Mouse (Mus musculus): ENCODE data around the gene Rad23b.
"Not testable (repeated sequence)": the region's sequence is repeated elsewhere in the genome, so short reads cannot be mapped to it uniquely, and the experiment has no call there.

Gene Rad23b

DNA sequence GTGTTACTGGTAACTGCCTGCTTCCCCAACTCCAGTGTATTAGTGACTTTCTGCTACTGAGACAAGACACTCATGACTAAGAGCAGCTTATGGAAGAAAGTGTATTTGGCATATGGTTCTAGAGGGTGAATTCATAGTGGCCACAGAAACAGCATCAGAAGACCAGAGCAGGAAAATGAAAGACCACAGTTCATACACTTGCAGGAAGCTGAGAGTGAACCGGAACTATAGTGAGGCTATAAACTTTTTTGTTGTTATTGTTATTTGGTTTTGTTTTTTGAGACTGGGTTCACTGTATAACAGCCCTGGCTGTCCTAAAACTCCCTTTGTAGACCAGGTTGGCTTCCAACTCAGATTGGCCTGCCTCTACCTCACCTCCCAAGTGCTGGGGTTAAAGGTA lies 6.0 kb downstream of the Rad23b start:
- DNase-seq (ENCODE audit: low read depth, low spot score), result no peak

DNA sequence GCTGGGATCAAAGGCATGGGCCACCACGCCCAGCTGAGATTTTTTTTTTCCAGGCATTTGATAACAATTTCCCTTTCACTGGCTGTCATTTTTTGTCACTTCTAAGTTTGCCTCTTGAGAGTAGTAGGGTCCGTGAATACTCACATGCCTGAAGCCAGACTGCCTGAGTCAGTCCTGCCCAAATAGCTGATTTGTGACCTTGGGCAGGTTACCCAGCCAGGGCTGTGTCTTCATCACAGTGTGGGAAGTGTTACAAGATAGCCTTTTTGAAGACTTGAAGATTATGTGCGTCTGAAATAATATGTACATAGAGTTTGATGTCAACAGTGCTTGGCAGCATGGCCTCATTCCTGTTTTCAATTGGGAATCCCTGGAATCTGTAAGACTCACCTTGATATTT lies 6.9 kb downstream of the Rad23b start:
- DNase-seq (ENCODE audit: low read depth, low spot score), result no peak

DNA sequence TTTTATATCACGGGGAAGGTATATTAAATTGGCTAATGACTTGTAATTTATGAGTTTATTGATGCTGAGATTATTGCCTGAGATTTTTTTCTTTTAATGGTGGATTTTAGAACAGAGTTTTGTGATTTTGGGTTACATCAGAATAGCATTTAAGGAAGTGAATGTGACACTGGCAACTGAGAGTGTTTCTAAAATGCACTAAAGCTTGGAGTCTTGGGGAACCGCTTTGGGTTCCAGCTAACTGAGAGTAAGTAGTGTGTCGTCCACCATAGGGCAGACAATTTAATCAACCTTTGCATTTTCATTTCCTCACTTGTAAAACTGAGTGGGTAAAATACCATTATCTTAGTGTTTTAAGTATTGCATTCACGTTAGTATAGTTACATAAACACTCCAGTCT lies 14.0 kb downstream of the Rad23b start:
- DNase-seq (ENCODE audit: low read depth, low spot score), result no peak

DNA sequence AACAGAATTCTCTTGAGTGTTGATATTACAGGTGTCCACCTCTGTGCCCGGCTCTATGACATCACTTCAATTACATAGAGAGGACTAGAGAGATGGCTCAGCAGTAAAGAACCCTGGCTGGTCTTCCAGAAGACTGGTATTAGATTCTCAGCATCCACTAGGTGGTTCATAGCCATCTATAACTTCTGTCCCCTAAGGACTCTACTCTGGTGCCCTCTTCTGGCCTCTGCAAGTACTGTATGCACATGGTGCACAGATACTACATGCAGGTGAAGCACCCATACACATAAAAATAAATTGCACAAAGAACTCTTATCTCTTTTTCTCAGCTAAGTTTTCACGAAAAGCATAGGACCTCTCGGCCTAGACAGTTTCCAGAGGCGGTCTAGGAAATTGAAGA lies 14.5 kb downstream of the Rad23b start:
- DNase-seq (ENCODE audit: low read depth, low spot score), result no peak

DNA sequence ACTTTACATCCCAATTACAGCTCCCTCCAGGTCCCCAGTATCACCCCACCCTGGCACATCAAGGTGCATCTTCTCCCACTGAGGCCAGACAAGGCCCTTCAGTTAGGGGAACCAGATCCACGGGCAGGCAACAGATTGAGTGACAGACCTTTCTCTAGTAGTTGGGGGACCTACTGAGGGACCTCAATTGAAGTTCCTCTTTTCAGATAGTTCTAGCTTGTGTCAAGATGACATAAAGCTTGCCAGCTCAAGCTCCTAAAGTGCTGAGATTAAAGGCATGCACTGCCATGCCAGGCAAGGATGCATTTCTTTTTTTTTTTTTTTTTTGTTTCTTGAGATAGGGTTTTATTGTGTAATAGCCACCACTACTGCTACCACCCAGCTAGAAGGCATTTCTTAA lies 16.2 kb downstream of the Rad23b start:
- DNase-seq (ENCODE audit: low read depth, low spot score), result no peak

DNA sequence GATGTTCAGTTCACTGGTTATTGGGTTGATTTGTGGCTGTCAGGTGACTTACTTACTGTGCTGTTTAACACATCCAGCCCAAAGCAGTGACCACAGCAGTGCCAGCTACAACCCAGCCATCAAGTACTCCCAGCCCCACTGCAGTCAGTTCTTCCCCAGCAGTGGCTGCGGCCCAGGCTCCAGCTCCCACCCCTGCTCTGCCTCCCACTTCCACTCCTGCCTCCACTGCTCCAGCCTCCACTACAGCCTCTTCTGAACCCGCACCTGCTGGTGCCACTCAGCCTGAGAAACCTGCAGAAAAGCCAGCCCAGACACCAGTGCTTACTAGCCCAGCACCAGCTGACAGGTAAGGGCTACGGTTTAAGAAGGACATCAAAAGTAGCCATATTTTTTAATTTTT lies 20.3 kb downstream of the Rad23b start:
- no peak for DNase-seq (ENCODE audit: low read depth, low spot score)

DNA sequence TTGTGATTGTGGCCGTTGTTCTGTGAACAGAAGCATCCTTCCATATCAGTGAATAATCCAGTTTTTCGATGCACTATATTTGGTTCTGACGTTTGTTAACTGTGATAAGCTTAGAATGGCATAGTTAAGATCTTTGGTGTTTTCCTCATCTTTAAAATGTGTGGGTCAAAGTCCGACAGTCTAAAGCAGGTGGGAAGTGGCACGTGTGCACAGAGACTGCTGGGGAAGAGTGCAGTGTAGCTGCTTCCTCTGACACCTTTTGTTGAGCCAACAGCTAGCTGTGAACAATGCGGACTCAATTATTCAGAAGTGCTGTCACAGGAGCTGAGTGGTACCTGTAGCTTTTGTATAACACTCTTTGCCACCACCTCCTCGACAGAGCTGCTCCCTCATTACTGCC lies 21.5 kb downstream of the Rad23b start:
- no peak for DNase-seq (ENCODE audit: low read depth, low spot score)

DNA sequence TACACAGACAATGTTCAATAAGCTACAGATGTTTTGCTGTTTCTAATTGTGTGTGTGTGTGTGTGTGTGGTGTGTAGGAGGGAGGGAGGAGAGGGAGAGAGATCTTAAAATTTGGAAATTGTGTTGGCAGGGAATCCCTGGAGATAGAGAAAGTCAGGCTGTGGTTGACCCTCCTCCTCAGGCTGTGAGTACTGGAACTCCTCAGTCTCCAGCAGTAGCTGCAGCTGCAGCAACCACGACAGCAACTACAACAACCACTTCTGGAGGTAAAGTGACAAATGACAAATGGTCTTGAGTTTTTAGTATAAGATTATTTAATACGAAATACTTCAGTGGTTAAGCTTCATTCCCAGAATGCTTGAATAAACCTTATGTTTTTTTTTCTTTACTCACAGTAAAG lies 32.5 kb downstream of the Rad23b start:
- no peak for DNase-seq (ENCODE audit: low read depth, low spot score)

DNA sequence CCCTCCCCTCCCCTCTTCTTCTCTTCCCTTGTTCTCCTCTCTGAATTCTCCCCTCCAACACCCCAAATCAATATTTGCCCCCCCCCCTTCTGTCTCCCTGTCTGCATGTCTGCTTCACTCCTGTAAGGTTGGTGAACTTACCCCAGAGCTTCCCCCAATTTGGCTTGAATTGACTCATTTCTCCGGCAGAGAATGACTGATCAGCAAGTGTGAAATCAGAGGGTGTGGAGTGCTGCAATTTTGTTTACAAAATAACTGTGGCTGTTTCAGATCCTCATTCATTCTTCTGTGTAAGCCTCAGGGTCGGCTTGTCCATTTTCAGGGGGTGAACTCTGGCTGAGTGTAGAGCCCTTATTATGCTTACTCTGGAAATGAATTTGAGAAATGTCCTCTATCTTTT lies 36.9 kb downstream of the Rad23b start:
- DNase-seq (ENCODE audit: low read depth, low spot score), result no peak

DNA sequence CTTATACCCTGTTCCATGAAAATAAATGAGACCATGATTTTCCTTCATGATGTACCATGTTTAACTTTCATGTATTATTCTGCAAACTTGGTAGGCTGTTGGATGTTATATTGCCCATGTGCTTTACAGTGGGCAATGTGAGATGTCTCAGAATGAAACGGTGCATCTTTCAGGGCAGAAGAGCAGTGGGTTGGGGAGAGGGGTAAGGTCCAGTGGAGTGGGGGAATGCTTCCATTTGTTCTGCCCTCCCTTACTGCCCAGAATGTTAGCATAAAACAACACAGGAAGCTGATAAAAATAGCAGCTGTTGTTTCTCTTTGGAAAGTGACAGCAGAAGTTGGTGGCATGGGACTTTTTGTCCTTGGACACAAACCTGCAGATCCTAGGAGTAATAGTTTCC lies 41.6 kb downstream of the Rad23b start:
- DNase-seq (ENCODE audit: low read depth, low spot score), result no peak

DNA sequence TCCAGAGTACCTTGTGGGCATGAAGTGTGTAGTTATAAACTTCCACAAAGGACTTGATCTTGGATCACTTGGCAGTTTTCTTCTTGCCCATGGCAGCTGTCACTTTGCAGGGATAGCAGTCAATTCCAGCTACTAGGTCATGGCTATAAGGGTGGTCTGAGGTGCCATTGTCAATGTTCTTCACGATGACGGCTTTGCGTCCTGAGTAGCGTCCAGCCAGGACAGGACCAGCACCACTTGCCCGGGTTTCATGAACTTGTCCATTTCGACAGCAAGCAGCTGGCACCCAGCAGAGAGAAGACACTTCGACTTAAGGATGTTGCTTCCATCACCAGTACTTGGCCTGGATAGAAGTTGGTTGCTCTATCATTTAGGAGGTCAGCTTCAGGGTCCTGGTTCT lies 42.6 kb downstream of the Rad23b start:
- no peak for DNase-seq (ENCODE audit: low read depth, low spot score)

DNA sequence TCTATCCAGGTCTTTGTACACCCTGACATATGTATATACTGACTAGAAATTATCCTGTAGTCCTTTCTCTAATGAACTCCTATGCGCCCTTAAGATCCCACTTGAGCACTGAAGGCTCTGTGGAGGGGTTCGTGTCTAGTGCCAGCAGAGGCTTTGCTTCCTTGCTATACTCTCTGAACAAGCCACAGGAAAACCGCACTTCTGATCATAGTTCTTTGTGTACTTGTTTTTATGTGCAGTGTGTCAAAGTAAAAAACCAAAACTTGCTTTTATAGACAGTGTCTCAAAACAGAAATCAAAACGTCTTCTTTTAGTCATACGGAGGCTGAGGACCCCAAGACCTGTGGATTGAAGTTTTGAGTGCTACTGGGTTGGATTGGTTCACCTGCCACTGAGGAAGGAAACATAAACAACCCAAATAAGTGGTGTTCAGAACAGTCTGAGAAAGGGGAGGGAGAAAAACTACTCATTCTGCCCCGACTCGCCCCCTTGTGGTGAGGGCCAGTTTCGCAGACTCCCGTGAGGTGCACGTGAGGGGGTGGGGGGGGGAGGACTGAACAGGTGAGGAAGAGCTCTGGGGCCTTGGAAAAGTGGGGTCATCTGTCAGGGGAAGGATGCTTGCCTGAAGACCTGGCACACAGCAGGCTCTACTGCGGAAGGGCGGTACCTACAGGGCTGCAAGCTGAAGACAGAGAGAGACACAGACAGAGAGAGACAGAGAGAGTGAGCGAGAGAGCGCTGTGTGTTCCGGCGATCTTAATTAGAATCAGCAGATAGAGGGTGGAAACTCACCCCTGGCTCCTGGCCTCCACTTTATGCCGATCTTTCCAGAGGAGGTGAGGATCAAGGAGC lies 48.3 kb downstream of the Rad23b start:
- DNase-seq (ENCODE audit: low read depth, low spot score), result no peak

DNA sequence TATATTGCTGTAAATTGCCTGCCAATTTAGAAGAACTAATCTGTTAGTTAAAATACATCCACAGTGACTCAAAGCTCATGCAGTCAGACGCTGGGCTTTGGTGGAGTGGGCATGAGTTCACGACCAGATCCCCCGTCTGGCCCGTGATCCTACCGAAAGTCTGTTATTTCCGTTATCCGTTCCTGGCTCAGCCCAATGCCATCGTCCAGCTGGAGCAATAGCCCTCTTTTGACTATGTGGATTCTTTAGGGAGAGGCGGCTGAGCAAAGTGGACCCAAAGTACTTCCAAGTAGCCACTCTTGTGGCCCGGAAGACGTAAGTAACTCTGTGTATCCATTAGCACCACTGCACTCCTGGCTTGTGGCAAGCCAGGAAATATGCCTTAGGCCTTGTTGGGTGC lies 49.1 kb downstream of the Rad23b start:
- no peak for DNase-seq (ENCODE audit: low read depth, low spot score)

DNA sequence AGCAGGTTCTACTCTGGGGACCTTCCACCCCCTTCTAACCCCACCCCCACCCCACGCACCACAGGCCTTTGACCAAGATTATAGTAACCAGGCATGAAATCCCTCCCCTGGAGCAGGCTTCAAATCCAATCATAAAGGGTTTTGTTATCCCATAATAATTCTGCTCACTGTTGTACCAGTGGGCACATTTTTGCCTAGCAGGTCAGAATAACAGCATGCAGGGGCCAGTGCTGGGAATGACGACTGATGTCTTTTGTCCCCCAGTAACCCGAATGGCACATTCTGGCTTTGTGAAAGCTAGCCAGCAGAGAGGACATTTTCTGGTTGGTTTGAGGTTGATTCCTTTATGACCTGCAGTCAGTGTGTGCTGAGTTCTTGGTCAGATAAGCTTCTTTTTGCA lies 55.5 kb downstream of the Rad23b start:
- no peak for DNase-seq (ENCODE audit: low read depth, low spot score)

DNA sequence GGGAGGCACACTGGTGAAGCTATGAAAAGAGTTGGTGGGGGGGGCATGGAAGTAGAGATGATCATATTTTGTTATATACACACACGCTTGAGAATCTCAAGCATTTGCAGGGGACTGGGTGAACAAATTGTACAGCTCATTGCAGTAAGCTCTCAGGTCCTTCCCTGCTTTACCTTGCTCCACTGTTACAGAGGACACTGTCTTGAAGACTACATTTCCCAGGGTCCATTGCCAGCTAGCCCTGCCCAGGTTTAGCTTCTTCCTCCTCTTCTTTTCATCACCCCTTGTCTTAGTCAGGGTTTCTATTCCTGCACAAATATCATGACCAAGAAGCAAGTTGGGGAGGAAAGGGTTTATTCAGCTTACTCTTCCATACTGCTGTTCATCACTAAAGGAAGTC lies 56.7 kb downstream of the Rad23b start:
- DNase-seq (ENCODE audit: low read depth, low spot score), result no peak

DNA sequence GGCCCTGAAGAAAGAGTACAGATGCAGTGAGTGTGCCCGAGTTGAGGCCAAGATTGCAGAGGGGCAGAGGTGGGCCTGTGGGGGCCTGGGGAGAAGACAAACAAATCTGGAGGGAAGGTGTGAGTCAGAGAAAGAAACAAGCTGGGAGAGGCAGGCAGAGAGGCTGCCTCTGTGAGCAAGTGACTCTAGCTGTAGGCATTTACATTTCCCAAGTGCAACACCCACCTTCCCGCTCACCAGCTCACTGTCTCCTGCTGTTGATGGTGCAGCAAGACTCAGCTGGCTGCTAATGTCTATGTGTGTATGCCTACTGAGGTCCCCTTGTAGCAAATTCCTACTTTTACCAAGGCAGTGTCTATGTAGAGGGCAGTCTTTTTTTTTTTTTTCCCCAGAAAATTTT lies 58.2 kb downstream of the Rad23b start:
- peak; percentile 74 for DNase-seq (ENCODE audit: low read depth, low spot score)

DNA sequence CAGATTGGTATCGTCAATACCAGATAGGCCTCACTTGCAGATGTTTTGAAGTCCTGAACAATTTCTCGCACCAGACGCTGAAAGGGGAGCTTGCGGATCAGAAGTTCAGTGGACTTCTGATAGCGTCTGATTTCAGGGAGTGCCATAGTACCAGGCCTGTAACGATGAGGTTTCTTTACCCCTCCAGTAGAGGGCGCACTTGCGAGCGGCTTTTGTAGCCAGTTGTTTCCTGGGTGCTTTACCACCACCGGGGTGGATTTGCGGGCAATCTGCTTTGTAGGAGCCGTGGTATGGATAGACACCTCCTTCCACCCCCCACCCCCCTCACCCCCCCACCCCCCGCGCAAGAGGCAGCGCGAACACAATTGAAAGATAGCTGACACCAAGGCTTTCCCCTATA lies 59.2 kb downstream of the Rad23b start:
- no peak for DNase-seq (ENCODE audit: low read depth, low spot score)

DNA sequence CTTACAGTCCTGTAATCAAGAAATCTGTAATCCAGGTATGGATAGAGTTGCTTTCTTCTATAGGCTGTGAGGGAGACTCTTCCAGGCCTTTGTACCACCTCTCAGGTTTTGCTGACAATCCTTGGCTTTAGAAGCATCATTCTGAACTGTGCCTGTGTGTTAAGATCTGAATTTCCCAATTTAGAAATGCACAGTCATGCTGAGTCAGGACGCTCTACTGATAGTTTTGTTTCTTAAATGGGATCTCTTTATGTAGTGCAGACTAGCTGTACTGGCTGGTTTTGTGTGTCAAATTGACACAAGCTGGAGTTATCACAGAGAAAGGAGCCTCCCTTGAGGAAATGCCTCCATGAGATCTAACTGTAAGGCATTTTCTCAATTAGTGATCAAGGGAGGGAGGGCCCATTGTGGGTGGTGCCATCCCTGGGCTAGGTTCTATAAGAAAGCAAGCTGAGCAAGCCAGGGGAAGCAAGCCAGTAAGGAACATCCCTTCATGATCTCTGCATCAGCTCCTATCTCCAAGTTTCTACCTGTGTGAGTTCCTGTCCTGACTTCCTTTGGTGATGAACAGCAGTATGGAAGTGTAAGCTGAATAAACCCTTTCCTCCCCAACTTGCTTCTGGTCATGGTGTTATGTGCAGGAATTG lies 59.9 kb downstream of the Rad23b start:
- not testable (repeated sequence) for DNase-seq (ENCODE audit: low read depth, low spot score)

DNA sequence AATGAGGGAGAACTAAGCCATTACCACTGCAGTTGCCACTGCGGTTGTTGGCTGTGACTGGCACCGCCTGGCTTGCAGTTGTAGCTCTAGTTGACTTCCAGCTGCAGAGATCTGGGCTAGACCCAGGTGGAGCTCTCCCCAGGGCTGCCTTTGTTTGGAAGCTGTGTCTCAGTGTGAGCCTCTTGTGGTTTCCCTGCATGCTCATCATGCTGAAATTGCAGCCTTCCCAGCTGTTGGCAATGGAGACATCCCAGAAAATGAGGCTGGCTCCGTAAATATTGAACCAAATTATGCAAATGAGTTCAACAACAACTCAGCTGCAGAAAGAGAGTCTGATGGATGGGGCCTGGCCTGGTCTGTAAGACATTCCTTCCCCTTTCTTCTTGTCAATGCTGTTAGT lies 66.0 kb downstream of the Rad23b start:
- no peak for DNase-seq (ENCODE audit: low read depth, low spot score)

DNA sequence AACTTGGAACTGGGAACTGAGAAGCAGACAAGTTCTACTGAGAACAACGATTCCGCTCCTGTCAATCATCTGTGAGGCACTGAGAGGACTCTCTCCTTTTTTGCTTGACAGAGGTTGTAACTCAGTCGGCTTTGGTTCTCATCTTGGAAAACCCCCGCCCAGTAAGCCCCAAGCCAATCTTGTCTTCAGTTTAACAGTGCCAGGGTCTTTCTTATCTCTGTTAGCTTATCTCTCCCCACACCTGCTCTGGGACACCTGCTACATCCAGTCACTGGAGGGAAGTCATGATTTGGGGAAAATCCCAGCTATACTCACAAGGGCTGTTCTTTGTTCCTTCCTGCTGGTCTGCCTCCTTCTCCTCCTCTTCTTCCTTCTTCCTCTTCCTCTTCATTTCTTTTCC lies 76.4 kb downstream of the Rad23b start:
- DNase-seq (ENCODE audit: low read depth, low spot score), result no peak

Measured in telencephalon, adult 2 months (tissue).